Mouse (Mus musculus): ENCODE results near the gene Efcab8.
"Not testable (repeated sequence)": the region's sequence is repeated elsewhere in the genome, so short reads cannot be mapped to it uniquely, and the experiment has no call there.

The Efcab8 gene

DNA sequence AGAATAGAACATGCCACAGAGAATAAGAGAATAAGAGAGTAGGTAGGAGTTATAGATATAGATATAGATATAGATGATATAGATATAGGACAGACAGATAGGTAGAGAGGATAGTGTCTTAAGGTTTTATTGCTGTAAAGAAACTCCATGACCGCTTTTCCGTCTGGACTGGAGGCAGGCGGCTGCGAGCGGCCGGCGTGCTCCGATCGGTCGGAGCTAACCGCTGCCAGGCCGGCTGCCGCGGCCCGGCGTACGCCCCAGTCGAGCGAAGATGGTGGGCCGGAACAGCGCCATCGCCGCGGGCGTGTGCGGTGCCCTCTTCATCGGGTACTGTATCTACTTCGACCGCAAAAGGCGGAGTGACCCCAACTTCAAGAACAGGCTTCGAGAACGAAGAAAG is 46.2 kb downstream of the Efcab8 start:
- not testable (repeated sequence) for DNase-seq (ENCODE audit: low spot score)

DNA sequence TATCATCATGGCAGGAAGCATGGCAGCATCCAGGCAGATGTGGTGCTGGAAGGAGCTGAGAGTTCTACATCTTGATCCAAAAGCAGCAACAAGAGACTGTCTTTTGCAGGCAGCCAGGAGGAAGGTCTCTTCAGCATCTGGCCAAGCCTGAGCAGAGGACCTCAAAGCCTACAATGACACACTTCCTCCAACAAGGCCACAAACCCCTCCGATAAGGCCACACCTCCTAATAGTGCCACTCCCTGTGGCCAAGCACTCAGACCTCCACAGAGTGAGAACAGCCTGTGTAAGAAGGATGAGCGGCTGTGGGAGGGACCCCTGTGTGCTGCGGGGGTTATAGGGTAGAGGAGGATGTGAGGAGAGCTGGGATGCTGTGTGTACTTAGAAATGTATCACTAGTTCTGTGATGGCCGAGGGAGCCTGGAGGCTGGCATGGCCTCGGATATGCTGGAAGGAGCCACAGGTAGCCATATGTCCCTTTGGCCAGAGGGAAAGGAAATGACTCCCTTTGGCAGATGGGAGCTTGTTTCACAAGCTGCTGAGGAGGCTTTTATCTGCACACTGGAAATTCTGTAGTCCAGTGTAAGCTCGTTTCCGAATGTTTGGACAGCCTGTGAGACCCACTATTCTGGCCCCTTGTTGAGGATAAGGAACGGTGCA is 47.6 kb downstream of the Efcab8 start:
- DNase-seq (ENCODE audit: low spot score) = no peak

DNA sequence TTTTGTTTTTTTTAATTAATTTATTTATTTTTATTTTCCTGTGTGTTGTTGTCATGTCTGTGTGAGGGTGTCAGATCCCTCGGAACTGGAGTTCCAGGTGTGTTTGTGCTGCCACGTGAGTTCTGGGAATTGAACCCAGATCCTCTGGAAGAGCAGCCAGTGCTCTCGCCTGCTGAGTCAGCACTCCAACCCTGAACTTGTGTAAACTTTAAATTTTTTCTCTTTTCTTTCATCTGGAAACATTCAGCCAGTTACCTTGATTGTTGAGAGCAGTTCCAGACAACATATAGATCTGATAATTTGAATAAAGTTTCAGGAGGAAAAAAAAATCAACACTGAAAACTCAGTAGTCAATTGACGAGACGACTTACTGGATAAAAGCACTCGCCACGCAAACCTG is 49.0 kb downstream of the Efcab8 start:
- DNase-seq (ENCODE audit: low spot score) = no peak

DNA sequence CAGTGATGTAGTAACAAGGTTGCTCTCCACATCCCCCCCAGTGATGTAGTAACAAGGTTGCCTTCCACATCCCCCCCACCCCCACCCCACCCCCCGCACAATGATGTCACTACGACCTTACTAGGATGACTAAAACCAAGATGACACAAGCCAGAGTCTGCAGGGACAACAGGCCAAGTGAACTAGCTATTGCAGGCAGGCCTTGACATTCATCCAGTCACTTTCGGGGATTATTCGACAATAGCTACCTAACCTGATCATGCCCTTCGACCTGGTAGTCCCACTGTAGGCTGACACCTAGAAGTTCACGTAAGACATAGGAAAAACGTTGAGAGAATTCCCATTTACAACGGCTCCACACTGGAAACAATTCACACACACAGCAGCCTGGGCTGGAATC is 53.6 kb downstream of the Efcab8 start:
- DNase-seq (ENCODE audit: low spot score) = no peak

DNA sequence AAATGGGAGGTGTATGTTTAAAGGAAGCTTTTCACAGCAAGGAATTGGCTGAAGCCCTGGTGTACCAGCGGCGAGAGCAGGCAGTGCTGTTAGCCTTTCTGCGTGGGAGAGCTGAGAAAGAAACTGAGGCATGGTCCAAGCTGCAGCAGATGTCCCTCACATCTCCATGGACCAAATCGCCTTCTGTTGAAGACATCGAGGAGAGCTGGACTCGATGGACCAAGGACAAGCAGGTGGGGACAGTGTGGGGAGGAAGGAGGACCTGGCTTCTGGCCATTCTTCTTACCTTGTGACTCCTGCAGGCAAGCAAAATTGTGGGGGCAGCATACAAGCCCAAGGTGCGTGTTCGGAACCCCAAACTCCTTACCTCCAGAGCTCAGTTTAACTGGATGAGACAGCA is 63.1 kb downstream of the Efcab8 start:
- no peak for DNase-seq (ENCODE audit: low spot score)

DNA sequence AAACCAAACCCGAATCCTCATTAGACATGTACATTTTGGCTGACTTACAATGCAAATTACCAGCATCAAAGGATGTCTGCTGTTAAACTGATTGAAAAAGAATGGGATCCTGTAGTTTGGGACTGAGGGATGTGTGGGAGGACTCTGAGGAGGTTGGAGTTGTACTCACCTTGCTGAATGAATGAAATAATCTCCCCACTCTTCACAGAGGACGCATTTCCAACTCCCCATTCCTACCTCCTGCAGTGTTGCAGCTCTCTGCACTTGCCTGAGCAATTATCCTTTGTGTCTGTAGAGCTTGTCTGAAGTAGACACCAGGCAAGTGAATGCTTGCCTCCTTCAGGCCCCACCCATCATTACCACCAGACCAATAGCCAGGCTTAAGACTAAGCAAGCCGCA is 68.7 kb downstream of the Efcab8 start:
- DNase-seq (ENCODE audit: low spot score) = no peak

DNA sequence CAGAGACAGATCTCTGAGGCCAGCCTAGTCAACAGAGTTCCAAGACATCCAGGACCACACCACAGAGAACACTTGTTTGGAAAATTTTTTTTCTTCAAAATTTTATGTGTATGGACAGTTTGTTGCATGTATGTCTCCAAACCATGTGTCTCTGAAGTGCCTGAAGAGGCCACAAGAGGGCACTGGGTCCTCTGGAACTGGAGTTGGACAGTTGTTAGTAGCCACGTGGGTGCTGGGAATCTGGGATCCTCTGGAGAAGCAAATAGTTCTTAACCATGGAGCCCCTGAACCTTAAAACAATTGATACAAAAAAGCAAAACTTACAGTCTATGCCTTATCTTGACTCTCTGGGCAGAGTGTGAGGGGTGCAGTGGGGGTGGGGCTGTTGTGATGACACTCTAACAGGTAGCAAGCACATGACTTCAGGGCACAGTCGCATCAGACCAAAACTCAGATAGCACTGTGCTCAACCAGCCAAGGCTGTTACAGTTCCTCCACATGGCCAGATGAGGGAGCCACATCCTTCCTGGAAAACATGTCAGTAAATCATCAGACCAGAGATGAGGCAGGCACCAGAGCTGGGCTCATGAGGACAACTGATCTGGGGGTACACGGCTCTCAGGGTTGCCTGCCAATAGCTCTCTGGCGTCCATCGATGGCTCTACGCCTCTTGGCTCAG is 70.8 kb downstream of the Efcab8 start:
- no peak for DNase-seq (ENCODE audit: low spot score)

DNA sequence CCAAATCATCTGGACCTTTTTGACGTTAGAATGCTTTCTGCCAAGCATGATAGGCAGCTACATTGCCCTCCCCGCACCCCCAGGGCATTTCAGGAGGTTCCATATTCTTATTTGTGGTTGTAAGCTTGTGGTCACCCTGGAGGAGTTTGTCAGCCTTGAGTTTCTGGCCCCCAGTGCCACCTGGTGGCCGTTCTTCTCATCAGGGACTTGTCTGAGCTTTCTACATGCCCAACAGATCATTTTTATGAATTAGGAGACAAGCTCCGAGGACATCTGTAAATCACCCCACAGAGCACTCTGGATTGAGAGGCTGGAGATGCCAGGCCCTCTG is 71.3 kb downstream of the Efcab8 start:
- peak; percentile 22 for DNase-seq (ENCODE audit: low spot score)

DNA sequence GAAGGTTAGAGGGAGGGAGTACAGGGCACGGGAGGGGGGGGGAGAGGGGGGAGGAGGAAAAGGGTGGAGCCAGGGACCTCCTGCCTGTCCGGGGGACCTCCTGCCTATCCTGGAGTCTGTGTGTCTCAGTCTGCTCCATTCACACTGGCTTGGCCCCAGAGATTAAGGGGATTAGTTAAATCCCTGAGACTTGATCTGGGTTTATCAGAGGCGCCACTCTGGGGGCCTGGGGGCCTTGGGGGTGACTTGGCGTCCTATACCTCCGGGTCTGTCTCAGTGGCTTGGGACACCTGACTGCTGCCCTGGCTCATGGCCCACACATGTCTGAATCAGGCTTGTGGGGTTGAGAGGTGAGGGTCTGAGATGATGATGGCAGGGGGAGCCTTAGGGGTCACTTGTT is 73.8 kb downstream of the Efcab8 start:
- no peak for DNase-seq (ENCODE audit: low spot score)

DNA sequence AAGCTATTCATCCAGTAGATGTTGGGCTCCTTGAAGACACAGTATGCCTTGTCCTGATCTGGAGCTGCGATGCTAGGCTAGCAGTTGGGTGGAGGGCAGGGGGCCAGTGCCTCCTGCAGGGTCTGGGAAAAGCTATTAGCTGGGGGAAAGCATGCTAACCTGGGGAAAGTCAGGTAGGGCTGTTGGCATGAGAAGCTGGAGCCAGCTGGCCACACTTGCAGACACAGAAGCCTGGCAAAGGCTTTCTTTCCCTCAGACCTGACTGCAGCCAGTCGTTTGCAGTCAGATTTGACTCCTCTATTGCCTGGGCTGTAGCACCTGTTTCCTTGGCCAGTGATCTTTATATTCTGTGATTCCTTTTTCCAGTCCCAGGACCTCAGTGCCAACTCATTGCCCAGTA is 79.8 kb downstream of the Efcab8 start:
- DNase-seq (ENCODE audit: low spot score) = no peak

DNA sequence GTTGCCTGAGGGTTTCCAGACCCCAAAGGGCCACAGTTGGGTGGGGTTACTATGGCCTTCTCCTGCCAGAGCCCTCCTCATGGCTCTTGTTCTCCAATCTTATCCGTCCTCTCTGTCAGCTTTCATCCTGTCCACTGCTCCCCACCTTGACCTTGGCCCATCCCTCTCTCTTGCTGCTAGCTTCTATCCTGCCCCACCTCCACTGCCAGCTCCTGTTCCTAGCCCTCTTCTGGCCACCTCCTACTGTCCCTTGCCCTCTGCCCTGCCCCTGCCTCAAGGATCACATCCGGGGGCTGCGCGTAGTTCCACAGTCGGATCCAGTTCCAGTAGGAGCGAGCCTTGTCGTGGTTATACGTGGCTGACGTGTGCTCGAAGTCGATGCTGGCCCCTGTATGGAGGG is 80.6 kb downstream of the Efcab8 start:
- DNase-seq (ENCODE audit: low spot score) = no peak

DNA sequence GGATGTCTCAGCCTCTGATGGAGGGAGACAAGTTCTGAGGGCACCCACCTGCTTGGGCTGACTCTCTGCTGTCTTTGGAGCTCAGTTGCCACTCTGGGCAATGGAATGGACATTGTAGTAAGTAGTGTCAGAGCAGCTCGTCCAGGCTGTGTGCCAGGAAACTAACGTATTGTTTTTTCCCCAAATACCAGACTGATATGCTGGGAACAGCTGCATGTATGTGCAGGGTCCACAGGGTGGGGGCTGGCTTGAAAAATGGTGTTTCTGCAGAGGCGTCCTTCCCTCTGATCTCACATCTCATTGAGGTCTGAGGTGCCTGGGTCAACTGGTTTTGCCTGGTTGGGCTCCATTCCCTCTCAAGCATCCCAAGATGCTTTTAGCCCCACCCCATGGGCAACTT is 81.0 kb downstream of the Efcab8 start:
- no peak for DNase-seq (ENCODE audit: low spot score)

DNA sequence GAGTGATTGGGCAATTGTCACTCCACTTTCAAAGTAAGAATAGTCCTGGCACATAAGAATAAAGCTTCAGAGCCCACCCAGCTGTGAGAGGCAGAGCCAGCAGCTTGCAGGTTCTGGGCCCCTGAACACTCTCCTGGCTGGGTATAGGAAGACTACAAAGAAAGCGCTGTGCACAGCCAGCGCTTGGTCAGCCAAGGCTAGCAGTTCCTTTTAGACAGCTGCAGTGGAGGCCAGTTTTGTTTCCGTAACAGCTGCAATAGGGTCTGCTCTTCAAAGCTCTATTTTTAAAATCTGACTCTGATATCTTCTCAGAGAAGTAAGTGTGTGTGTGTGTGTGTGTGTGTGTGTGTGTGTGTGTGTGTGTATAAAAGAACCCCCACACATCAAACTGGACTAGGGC is 82.2 kb downstream of the Efcab8 start:
- DNase-seq (ENCODE audit: low spot score) = no peak

DNA sequence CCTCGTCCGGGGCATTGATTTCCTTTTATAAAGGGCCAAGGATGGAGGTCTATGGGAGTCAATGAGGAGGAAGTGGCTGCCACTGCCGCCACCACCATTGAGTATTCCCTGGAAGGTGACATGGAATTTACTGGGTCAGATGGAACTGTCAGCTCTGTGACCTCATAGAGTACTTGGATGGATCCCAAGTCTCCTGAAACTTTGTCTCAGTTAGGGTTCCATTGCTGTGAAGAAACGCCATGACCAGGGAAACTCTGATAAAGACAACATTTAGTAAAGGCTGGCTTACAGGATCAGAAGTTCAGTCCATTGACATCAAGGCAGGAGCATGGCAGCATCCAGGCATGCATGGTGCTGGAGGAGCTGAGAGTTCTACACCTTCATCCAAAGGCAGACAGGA is 91.3 kb downstream of the Efcab8 start, which contains the start of gene Sun5:
Gene Sun5 (minus strand): TSS at position 101 of the 400 bp plus-strand sequence.
- DNase-seq (ENCODE audit: low spot score) = no peak

DNA sequence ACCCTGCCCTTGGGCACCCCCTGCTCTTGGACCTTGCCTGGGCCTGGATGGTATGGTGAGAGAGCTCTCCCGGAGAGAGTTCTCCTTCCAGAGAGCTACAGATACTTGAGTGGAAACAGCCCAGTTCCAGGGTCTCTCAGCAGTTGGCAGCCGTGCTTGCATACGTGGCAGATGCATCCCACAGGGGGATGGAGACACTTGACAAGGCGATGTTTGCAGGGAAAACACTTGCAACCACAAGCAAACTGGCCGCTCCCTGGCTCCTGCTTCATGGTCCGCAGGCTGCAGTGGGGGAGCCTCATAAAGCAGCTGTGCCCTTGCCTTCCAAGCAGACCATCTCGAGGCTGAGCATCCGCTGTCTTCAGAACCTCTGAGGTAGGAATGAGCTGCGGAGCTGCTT is 95.0 kb downstream of the Efcab8 start, which contains the start of gene Bpifb2:
Gene Bpifb2 (plus strand): TSS at position 301 of the 400 bp plus-strand sequence.
- DNase-seq (ENCODE audit: low spot score) = no peak

Data from ovary, postnatal 10 days (tissue).